Mouse (Mus musculus) embryonic fibroblast, embryonic 13.5 days (primary cell): Measurements from ENCODE around the gene Rpl27a.

Experiments used
- CTCF ChIP-seq: IDR thresholded peaks from 2 replicates; pipeline ENCODE4 v1.5.1; 2011; ENCODE audit warnings: mild to moderate bottlenecking, control low read depth, low read length, moderate library complexity, borderline replicate concordance; ENCODE audit not compliant: insufficient read depth
- POLR2A ChIP-seq: IDR thresholded peaks from 2 replicates; pipeline ENCODE4 v1.6.1; 2011; ENCODE audit warnings: low read depth, mild to moderate bottlenecking, control low read depth, low read length, moderate library complexity

DNA sequence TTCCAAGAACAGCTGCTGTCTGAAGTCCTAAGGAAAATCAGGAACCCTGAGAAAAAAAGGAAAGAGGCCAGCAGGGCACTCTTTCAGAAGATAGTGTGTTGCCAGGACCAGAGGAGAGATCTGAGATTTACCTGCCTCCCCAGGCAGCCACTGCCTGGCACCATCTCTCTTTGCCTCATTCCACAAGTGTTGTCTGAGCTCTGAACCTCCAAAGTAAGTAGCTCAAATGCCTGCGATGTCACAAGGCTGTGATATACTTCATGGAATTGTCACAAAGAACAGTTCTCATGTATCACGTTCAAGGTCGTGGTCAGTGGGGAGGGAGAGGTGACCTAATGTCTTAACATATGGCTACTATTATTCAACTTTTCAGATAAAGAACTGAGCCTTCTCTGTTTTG is 2.4 kb upstream of the Rpl27a start:
- TF ChIP-seq POLR2A (no peak), CTCF (no peak)
